Mouse (Mus musculus): ENCODE results near the gene Psmd6.

Gene Psmd6

GRCm38 (mm10) chr14:14120230-14121096 is at the start of gene Psmd6:
TSS of gene Psmd6 (minus strand) at chr14:14120984.
- CTCF ChIA-PET, result no interaction called here

GRCm38 (mm10) chr14:14110710-14111109 is 10.1 kb downstream of the Psmd6 start:
- CTCF ChIA-PET, result no interaction called here

GRCm38 (mm10) chr14:14104930-14105318 is 15.9 kb downstream of the Psmd6 start:
- CTCF ChIA-PET, result no interaction called here

- CTCF ChIA-PET, result no interaction called here
Measured at GRCm38 (mm10) chr14:14104213-14104929, 16.4 kb downstream of the Psmd6 start.

- CTCF ChIA-PET, result no interaction called here
Measured at GRCm38 (mm10) chr14:14101296-14101695, 19.5 kb downstream of the Psmd6 start.

GRCm38 (mm10) chr14:14100773-14101280 is 20.0 kb downstream of the Psmd6 start:
- CTCF ChIA-PET, result no interaction called here

GRCm38 (mm10) chr14:14098330-14098980 is 22.3 kb downstream of the Psmd6 start:
- CTCF ChIA-PET, result no interaction called here

GRCm38 (mm10) chr14:14090571-14090970 is 30.2 kb downstream of the Psmd6 start:
- CTCF ChIA-PET, result no interaction called here

- CTCF ChIA-PET, result no interaction called here
Measured at GRCm38 (mm10) chr14:14088016-14088791, 32.6 kb downstream of the Psmd6 start.

- CTCF ChIA-PET, result no interaction called here
Measured at GRCm38 (mm10) chr14:14087348-14087747, 33.4 kb downstream of the Psmd6 start.

GRCm38 (mm10) chr14:14086711-14087263 is 34.0 kb downstream of the Psmd6 start:
- CTCF ChIA-PET, result no interaction called here

- CTCF ChIA-PET, result no interaction called here
Measured at GRCm38 (mm10) chr14:14083811-14084210, 37.0 kb downstream of the Psmd6 start.

- CTCF ChIA-PET, result no interaction called here
Measured at GRCm38 (mm10) chr14:14080604-14081194, 40.1 kb downstream of the Psmd6 start.

- CTCF ChIA-PET, result no interaction called here
Measured at GRCm38 (mm10) chr14:14071456-14071855, 49.3 kb downstream of the Psmd6 start.

GRCm38 (mm10) chr14:14070541-14071315 is 50.1 kb downstream of the Psmd6 start:
- CTCF ChIA-PET, result no interaction called here

- CTCF ChIA-PET, result no interaction called here
Measured at GRCm38 (mm10) chr14:14068553-14068952, 52.2 kb downstream of the Psmd6 start.

- CTCF ChIA-PET, result interaction anchor here (0.6 kb wide), 1 partner anchor 46 kb away, joined by 8 read pairs; no protein-coding TSS in a partner anchor
Measured at GRCm38 (mm10) chr14:14067648-14068472, 52.9 kb downstream of the Psmd6 start.

- CTCF ChIA-PET, result no interaction called here
Measured at GRCm38 (mm10) chr14:14066241-14066640, 54.5 kb downstream of the Psmd6 start.

- CTCF ChIA-PET, result no interaction called here
Measured at GRCm38 (mm10) chr14:14065142-14065498, 55.7 kb downstream of the Psmd6 start.
